Mouse (Mus musculus) adrenal gland, postnatal 4 days (tissue): Measurements from ENCODE around the gene Ccdc90b. TPM values are rescaled to one million over a fixed set of nuclear protein-coding genes. Genes with fewer than 3 reads are reported as not detected.

ENCODE experiments used
- total RNA-seq, 2 experiments: library from RNA; stranded (reverse); gene quantifications; 2 replicates each; pipeline ENCODE4 v1.2.3; 2021

Ccdc90b gene
- total RNA-seq, 2 experiments from 2014 or later, result 44.7 to 45.8 TPM

Other genes with a start within 250 kb of the Ccdc90b start
- 10 to 100 TPM; 11.8 to 13.2 TPM for gene Ankrd42, start 76.0 kb downstream of the Ccdc90b start, total RNA-seq
- gene Pcf11, start 108.8 kb downstream of the Ccdc90b start, total RNA-seq, result 10 to 100 TPM; 68.3 to 74.6 TPM
- 1 to 10 TPM; 7.6 to 8.0 TPM for gene Rab30, start 180.5 kb downstream of the Ccdc90b start, total RNA-seq